Mouse (Mus musculus) heart, postnatal 14 days (tissue): ENCODE measurements around the gene Fam168a. TPM values are rescaled to one million over a fixed set of nuclear protein-coding genes. Genes with fewer than 3 reads are reported as not detected.

Experiments used
- DNase-seq, 2 experiments: peaks; one replicate each; pipeline ENCODE4 v3.0.0; 2021 to 2022
- intact Hi-C: fragments of 180-260 bp; cut with DNase I; formaldehyde crosslinking; loops from one replicate; pipeline ENCODE4 v1.15.1; 2025
- total RNA-seq, 2 experiments: library from RNA; stranded (reverse); gene quantifications; 2 replicates each; pipeline ENCODE4 v1.2.3; 2021

The Fam168a gene
- total RNA-seq, 2 experiments from 2014 or later: 46.6 to 50.7 TPM

GRCm38 (mm10) chr7:100860450-100860849, 154.0 kb downstream of the Fam168a start:
- no peak for DNase-seq
- intact Hi-C loops: no loop called here

GRCm38 (mm10) chr7:100861209-100861608, 154.8 kb downstream of the Fam168a start:
- intact Hi-C loops: no loop called here
- no peak for DNase-seq

- DNase-seq: no peak
- intact Hi-C loops: no loop called here
Observed at GRCm38 (mm10) chr7:100862353-100862752, 155.9 kb downstream of the Fam168a start.

- intact Hi-C loops: no loop called here
- peak; percentile 95 to 98 for DNase-seq
Observed at GRCm38 (mm10) chr7:100862828-100863638, 156.6 kb downstream of the Fam168a start, which contains the start of gene Relt. TSS of gene Relt (minus strand) at chr7:100863446.

GRCm38 (mm10) chr7:100866675-100867074, 160.2 kb downstream of the Fam168a start:
- peak; percentile 76 to 78 for DNase-seq
- intact Hi-C loops: loop anchor here (1.0 to 5.0 kb wide), 2 partner anchors 18 to 179 kb away; no protein-coding TSS in a partner anchor

GRCm38 (mm10) chr7:100867561-100867960, 161.1 kb downstream of the Fam168a start:
- intact Hi-C loops: loop anchor here (5.0 kb wide), 1 partner anchor 180 kb away; no protein-coding TSS in a partner anchor
- DNase-seq: no peak

- intact Hi-C loops: loop anchor here (5.0 kb wide), 1 partner anchor 181 kb away; no protein-coding TSS in a partner anchor
Observed at GRCm38 (mm10) chr7:100868551-100868950, 162.1 kb downstream of the Fam168a start.

GRCm38 (mm10) chr7:100869877-100870629, 163.6 kb downstream of the Fam168a start:
- DNase-seq: no peak
- intact Hi-C loops: loop anchor here (5.0 kb wide), 1 partner anchor 183 kb away; no protein-coding TSS in a partner anchor

More at GRCm38 (mm10) chr7:100868551-100868950, 162.1 kb downstream of the Fam168a start:
- no peak for DNase-seq

GRCm38 (mm10) chr7:100871355-100871754, 164.9 kb downstream of the Fam168a start:
- no peak for DNase-seq
- intact Hi-C loops: no loop called here

- peak; percentile 58 to 66 for DNase-seq
- intact Hi-C loops: no loop called here
Observed at GRCm38 (mm10) chr7:100871892-100872291, 165.5 kb downstream of the Fam168a start.

GRCm38 (mm10) chr7:100873197-100873596, 166.8 kb downstream of the Fam168a start:
- DNase-seq: no peak
- intact Hi-C loops: no loop called here

- DNase-seq: no peak
- intact Hi-C loops: no loop called here
Observed at GRCm38 (mm10) chr7:100875822-100876221, 169.4 kb downstream of the Fam168a start.

- DNase-seq: no peak
Observed at GRCm38 (mm10) chr7:100876293-100876692, 169.9 kb downstream of the Fam168a start.

GRCm38 (mm10) chr7:100876771-100877170, 170.3 kb downstream of the Fam168a start:
- intact Hi-C loops: no loop called here
- DNase-seq: no peak

More at GRCm38 (mm10) chr7:100876293-100876692, 169.9 kb downstream of the Fam168a start:
- intact Hi-C loops: no loop called here

- intact Hi-C loops: no loop called here
- DNase-seq: peak; percentile 75 to 81
Observed at GRCm38 (mm10) chr7:100879595-100879994, 173.2 kb downstream of the Fam168a start.

GRCm38 (mm10) chr7:100881531-100881930, 175.1 kb downstream of the Fam168a start:
- intact Hi-C loops: no loop called here
- DNase-seq: no peak

- DNase-seq: no peak
- intact Hi-C loops: no loop called here
Observed at GRCm38 (mm10) chr7:100881950-100882349, 175.5 kb downstream of the Fam168a start.

- DNase-seq: no peak
- intact Hi-C loops: no loop called here
Observed at GRCm38 (mm10) chr7:100884460-100884859, 178.0 kb downstream of the Fam168a start.

- intact Hi-C loops: loop anchor here (2.0 kb wide), 1 partner anchor 38 kb away; no protein-coding TSS in a partner anchor
- peak; percentile 56 to 72 for DNase-seq
Observed at GRCm38 (mm10) chr7:100886535-100886934, 180.1 kb downstream of the Fam168a start.
